ENCODE assay signal across 14 mouse cellular contexts in genomic region chr4:53228444-53228843, GRCm38 (mm10).
DNase-seq lines count a peak whose midpoint lies in the region; ATAC-seq and TF ChIP-seq lines count a peak whose summit lies in the region.
"Had no signal": no experiment of that assay in that cellular context is flagged by ENCODE, and none has a peak within 500 bp of the region (broad histone marks: within the 10 kb centered on the region; RNA-seq: fewer than 3 reads in every experiment).

No protein-coding gene starts in this region.

- intact Hi-C loops in heart, postnatal 36 days (cut with DNase I), result no loop called here

- H3K27ac ChIP-seq in heart, postnatal 0 days (ENCODE audit: low read depth), result peak overlapping the region; percentile 31; the same call in 1 of the 2 replicates
- H3K27ac ChIP-seq in bone marrow macrophage, adult 2 months (ENCODE audit: insufficient read depth, low read depth, low read length), result peak overlapping the region; percentile 70
- peak overlapping the region; percentile 90 for H3K27ac ChIP-seq in macrophage
- H3K27ac ChIP-seq in limb, embryonic 10.5 days, result no peak overlapping the region
- H3K27ac ChIP-seq: liver, embryonic 12.5 days; midbrain, embryonic 12.5 days had no signal

- H3K4me1 ChIP-seq in heart, postnatal 0 days (ENCODE audit: control insufficient read depth, insufficient read depth), result peaks cover 9% of the 10 kb centered on the region; the same call in 1 of the 2 replicates
- H3K4me1 ChIP-seq in bone marrow macrophage, adult 2 months (ENCODE audit: control insufficient read depth, insufficient read depth, low read length), result peaks cover 45% of the 10 kb centered on the region
- peaks cover 11% of the 10 kb centered on the region for H3K4me1 ChIP-seq in limb, embryonic 10.5 days
- H3K4me1 ChIP-seq: liver, embryonic 12.5 days; midbrain, embryonic 12.5 days had no signal

- no peaks in the 10 kb centered on the region for H3K36me3 ChIP-seq in heart, postnatal 0 days (replicated peaks; ENCODE audit: control insufficient read depth, insufficient read depth, low read length)
- H3K36me3 ChIP-seq in C2C12 (ENCODE audit: control insufficient read depth, insufficient read depth) (no peaks in the 10 kb centered on the region), macrophage (ENCODE audit: inconsistent target) (no peaks in the 10 kb centered on the region)
- no peaks in the 10 kb centered on the region for H3K36me3 ChIP-seq in limb, embryonic 10.5 days
- H3K36me3 ChIP-seq: heart, embryonic 12.5 days; liver, embryonic 12.5 days; midbrain, embryonic 12.5 days had no signal

- DNase-seq in heart, postnatal 0 days (ENCODE audit: low spot score), result no peak
- no peak for DNase-seq in heart, postnatal 36 days
- no peak for DNase-seq in cerebellum, adult 8-10 months
- DNase-seq in limb, embryonic 10.5 days (ENCODE audit: low spot score), result no peak
- DNase-seq: cerebellum, postnatal 36 days; forebrain, postnatal 0 days; gastrocnemius, postnatal 14 days; thymus, postnatal 4 days had no signal

- TF ChIP-seq EP300 in heart, postnatal 0 days (IDR thresholded peaks at IDR 0.05; ENCODE audit: low read depth), result no peak

- H3K9me3 ChIP-seq in heart, postnatal 0 days (replicated peaks; ENCODE audit: control insufficient read depth, low read length), result no peaks in the 10 kb centered on the region
- no peaks in the 10 kb centered on the region for H3K9me3 ChIP-seq in limb, embryonic 10.5 days (replicated peaks)
- H3K9me3 ChIP-seq: heart, embryonic 12.5 days; liver, embryonic 12.5 days; midbrain, embryonic 12.5 days had no signal

- H3K9ac ChIP-seq in heart, postnatal 0 days (replicated peaks; ENCODE audit: low read depth, low read length), result no peak overlapping the region
- H3K9ac ChIP-seq: forebrain, postnatal 0 days; heart, embryonic 12.5 days; liver, embryonic 12.5 days; midbrain, embryonic 12.5 days had no signal

- TF ChIP-seq CTCF in heart, postnatal 0 days (IDR thresholded peaks at IDR 0.05; ENCODE audit: low read depth), result no peak
- TF ChIP-seq CTCF in C2C12 (IDR thresholded peaks at IDR 0.05; ENCODE audit: control insufficient read depth, insufficient read depth, insufficient read length), result no peak
- TF ChIP-seq CTCF in bone marrow macrophage, adult 2 months (IDR thresholded peaks at IDR 0.05; ENCODE audit: low read depth, low read length), result no peak

- H3K79me2 ChIP-seq in C2C12 (ENCODE audit: control insufficient read depth, insufficient read depth) (no peaks in the 10 kb centered on the region), macrophage (ENCODE audit: inconsistent target) (no peaks in the 10 kb centered on the region)

- H3K4me2 ChIP-seq in heart, postnatal 0 days (ENCODE audit: low read depth, low read length), result no peak overlapping the region
- H3K4me2 ChIP-seq: heart, embryonic 12.5 days; liver, embryonic 12.5 days; midbrain, embryonic 12.5 days had no signal

- no peak for TF ChIP-seq POLR2A in bone marrow macrophage, adult 2 months (IDR thresholded peaks at IDR 0.05; ENCODE audit: borderline replicate concordance, low read depth, low read length)

- H3K27me3 ChIP-seq in heart, postnatal 0 days (ENCODE audit: control insufficient read depth, insufficient read depth, low read length), result no peaks in the 10 kb centered on the region
- H3K27me3 ChIP-seq in C2C12 (ENCODE audit: control insufficient read depth, insufficient read depth, insufficient read length), result no peaks in the 10 kb centered on the region
- H3K27me3 ChIP-seq in limb, embryonic 10.5 days (ENCODE audit: low read depth, poor library complexity, severe bottlenecking), result no peaks in the 10 kb centered on the region
- H3K27me3 ChIP-seq: heart, embryonic 12.5 days; liver, embryonic 12.5 days; midbrain, embryonic 12.5 days had no signal

- no peaks in the 10 kb centered on the region for H3K79me3 ChIP-seq in C2C12 (ENCODE audit: low read depth)

- no peak overlapping the region for H3ac ChIP-seq in C2C12 (ENCODE audit: control insufficient read depth, insufficient read length, low read depth)

- no peak overlapping the region for H3K4me3 ChIP-seq in heart, postnatal 0 days (ENCODE audit: low read depth, low read length)
- H3K4me3 ChIP-seq in C2C12 (ENCODE audit: insufficient read depth, poor library complexity, severe bottlenecking) (no peak overlapping the region), macrophage (ENCODE audit: inconsistent target) (no peak overlapping the region)
- no peak overlapping the region for H3K4me3 ChIP-seq in bone marrow macrophage, adult 2 months (ENCODE audit: insufficient read depth, low read length)
- no peak overlapping the region for H3K4me3 ChIP-seq in limb, embryonic 10.5 days
- H3K4me3 ChIP-seq: heart, embryonic 12.5 days; liver, embryonic 12.5 days; midbrain, embryonic 12.5 days had no signal

- no peak for ATAC-seq in heart, postnatal 0 days (ENCODE audit: insufficient read depth, low read depth)
- ATAC-seq: forebrain, postnatal 0 days; liver, embryonic 12.5 days had no signal

- 73% methylated on average over 4 of the region's 4 CpGs for WGBS in heart, postnatal 0 days
- 86% methylated on average over 3 of the region's 4 CpGs for WGBS in macrophage (ENCODE audit: missing documents)
- 48% methylated on average over 4 of the region's 4 CpGs for WGBS in limb, embryonic 10.5 days

TF ChIP-seq in C2C12, 6 proteins besides CTCF, POLR2A, EP300 and RAD21:
- peak; percentile 30 for TF ChIP-seq CEBPB (IDR thresholded peaks at IDR 0.05; ENCODE audit: low read depth)
- peak; percentile 63 for TF ChIP-seq MAX (IDR thresholded peaks at IDR 0.05)
- no peak for TF ChIP-seq USF1 (IDR thresholded peaks at IDR 0.05; ENCODE audit: low read depth)
- TF ChIP-seq FOSL1 (IDR thresholded peaks at IDR 0.05; ENCODE audit: insufficient read depth, low read length, poor library complexity, severe bottlenecking), result peak; percentile 86
- TF ChIP-seq MYOD1 (IDR thresholded peaks at IDR 0.05; ENCODE audit: control insufficient read depth, insufficient read length, low read depth), result peak; percentile 55
